Mouse (Mus musculus) CD4-positive helper T cell, adult 2 months (primary cell): ENCODE measurements at regions not wholly inside any gene's neighbourhood (a gene's known extent, or its start where the extent isn't known, plus 50 kb on each side); places are given as distances from the start of the nearest gene placed in this dataset.

Source experiments
- DNase-seq: peaks from one replicate; pipeline ENCODE4 v3.0.0-alpha.2; 2012; ENCODE audit warnings: low read depth, missing footprints, low spot score

GRCm38 (mm10) chr13:72803374-72803773 is 174.8 kb downstream of the Irx2 start:
- DNase-seq = no peak

- DNase-seq = no peak
Observed at GRCm38 (mm10) chr13:72809226-72809625, 180.6 kb downstream of the Irx2 start.

- DNase-seq = no peak
Observed at GRCm38 (mm10) chr13:72810626-72811025, 182.0 kb downstream of the Irx2 start.

GRCm38 (mm10) chr13:72814616-72815015 is 186.0 kb downstream of the Irx2 start:
- no peak for DNase-seq

- no peak for DNase-seq
Observed at GRCm38 (mm10) chr13:72815236-72815932, 186.8 kb downstream of the Irx2 start.

GRCm38 (mm10) chr13:72815933-72816553 is 187.4 kb downstream of the Irx2 start:
- DNase-seq = no peak

- DNase-seq = no peak
Observed at GRCm38 (mm10) chr13:72816856-72817255, 188.2 kb downstream of the Irx2 start.

- DNase-seq = no peak
Observed at GRCm38 (mm10) chr13:72817521-72817920, 188.9 kb downstream of the Irx2 start.

GRCm38 (mm10) chr13:72817930-72818329 is 189.3 kb downstream of the Irx2 start:
- DNase-seq = no peak

- no peak for DNase-seq
Observed at GRCm38 (mm10) chr13:72826613-72827012, 198.0 kb downstream of the Irx2 start.

GRCm38 (mm10) chr13:72829331-72829730 is 200.7 kb downstream of the Irx2 start:
- no peak for DNase-seq

GRCm38 (mm10) chr13:72833326-72833725 is 204.7 kb downstream of the Irx2 start:
- no peak for DNase-seq

GRCm38 (mm10) chr13:72837016-72837415 is 208.4 kb downstream of the Irx2 start:
- no peak for DNase-seq

GRCm38 (mm10) chr13:72848097-72848496 is 219.5 kb downstream of the Irx2 start:
- DNase-seq = no peak

- no peak for DNase-seq
Observed at GRCm38 (mm10) chr13:72849841-72850240, 221.2 kb downstream of the Irx2 start.

GRCm38 (mm10) chr13:72852896-72853295 is 224.3 kb downstream of the Irx2 start:
- DNase-seq = no peak

GRCm38 (mm10) chr13:72875921-72876320 is 247.3 kb downstream of the Irx2 start:
- DNase-seq = no peak

- no peak for DNase-seq
Observed at GRCm38 (mm10) chr13:72894982-72895381, 266.4 kb downstream of the Irx2 start.

GRCm38 (mm10) chr13:72902576-72902975 is 274.0 kb downstream of the Irx2 start:
- no peak for DNase-seq

- DNase-seq = no peak
Observed at GRCm38 (mm10) chr13:72918895-72919294, 290.3 kb downstream of the Irx2 start.

- DNase-seq = no peak
Observed at GRCm38 (mm10) chr13:72920368-72920767, 291.7 kb downstream of the Irx2 start.

- no peak for DNase-seq
Observed at GRCm38 (mm10) chr13:72924560-72925135, 296.0 kb downstream of the Irx2 start.

- no peak for DNase-seq
Observed at GRCm38 (mm10) chr13:72937246-72937645, 308.6 kb downstream of the Irx2 start.
